Mouse (Mus musculus) intestine, embryonic 14.5 days (tissue): ENCODE data around the gene Glra3. TPM values are rescaled to one million over a fixed set of nuclear protein-coding genes. Genes with fewer than 3 reads are reported as not detected.

Experiments
- ATAC-seq: fragments of 200-750 bp; cut with Nextera tagmentation; replicated peaks from 2 replicates; pipeline ENCODE4 v1.8.0; 2017; ENCODE audit warnings: low read depth, moderate number of reproducible peaks, moderate TSS enrichment, moderate library complexity; ENCODE audit not compliant: low FRiP score, low TSS enrichment
- DNase-seq: peaks from one replicate; pipeline ENCODE4 v3.0.0-alpha.2; 2018; ENCODE audit warnings: low spot score
- H3K27ac ChIP-seq: fragments of 300-500 bp; sonication (generic); 2 replicates; pipeline ENCODE4 v1.5.1; 2014; ENCODE audit warnings: low read depth, mild to moderate bottlenecking, control low read depth
- H3K27me3 ChIP-seq: fragments of 300-500 bp; sonication (generic); replicated peaks from 2 replicates; pipeline ENCODE4 v1.6.1; 2014; ENCODE audit warnings: low read length, control low read depth; ENCODE audit not compliant: control insufficient read depth, insufficient read depth
- H3K36me3 ChIP-seq: fragments of 300-500 bp; sonication (generic); 2 replicates; pipeline ENCODE4 v1.6.1; 2014; ENCODE audit warnings: low read length, control low read depth; ENCODE audit not compliant: control insufficient read depth, insufficient read depth
- H3K4me1 ChIP-seq: fragments of 300-500 bp; sonication (generic); replicated peaks from 2 replicates; pipeline ENCODE4 v1.6.1; 2014; ENCODE audit warnings: low read length, control low read depth, mixed read lengths; ENCODE audit not compliant: control insufficient read depth, insufficient read depth
- H3K4me2 ChIP-seq: fragments of 300-500 bp; sonication (generic); 2 replicates; pipeline ENCODE4 v1.6.1; 2014; ENCODE audit warnings: low read length
- H3K4me3 ChIP-seq: fragments of 300-500 bp; sonication (generic); 2 replicates; pipeline ENCODE4 v1.5.1; 2014; ENCODE audit warnings: low read depth, low read length, control low read depth, mixed read lengths
- H3K9ac ChIP-seq: fragments of 300-500 bp; sonication (generic); 2 replicates; pipeline ENCODE4 v1.6.1; 2014; ENCODE audit warnings: mild to moderate bottlenecking, low read length
- H3K9me3 ChIP-seq: fragments of 300-500 bp; sonication (generic); 2 replicates; pipeline ENCODE4 v1.6.1; 2016; ENCODE audit warnings: low read length, control low read depth; ENCODE audit not compliant: control insufficient read depth
- WGBS: fragments of 180-500 bp; shearing (Covaris S2); extraction: QIAGEN DNeasy Blood & Tissue Kit; methylation state at CpG from one replicate; pipeline ENCODE4 v1.1.7; 2014; 5-methylcytosine and 5-hydroxymethylcytosine counted together
- polyA plus RNA-seq: library from polyadenylated mRNA; unstranded; fragments of >200 nt; fragmentation: Nextera tagmentation; extraction: Ambion mirVana; gene quantifications from 2 replicates; pipeline ENCODE4 v1.2.1, GENCODE M21; 2014

The Glra3 gene
- polyA plus RNA-seq, 1 experiment from 2014 or later, result not detected

GRCm38 (mm10) chr8:56083654-56084053, 143.4 kb downstream of the Glra3 start:
- Histone ChIP-seq H3K36me3 (no peaks in the 10 kb centered on the region), H3K4me2 (no peak overlapping the region), H3K4me1 (no peaks in the 10 kb centered on the region), H3K9me3 (no peaks in the 10 kb centered on the region), H3K9ac (no peak overlapping the region), H3K27me3 (no peaks in the 10 kb centered on the region), H3K27ac (no peak overlapping the region), H3K4me3 (no peak overlapping the region)
- DNase-seq (no peak), ATAC-seq (no peak)

- no peaks in the 10 kb centered on the region for H3K36me3 ChIP-seq
- H3K4me1 ChIP-seq, result no peaks in the 10 kb centered on the region
- no peak overlapping the region for H3K4me2 ChIP-seq
- H3K4me3 ChIP-seq, result no peak overlapping the region
- ATAC-seq (no peak), DNase-seq (no peak)
- no peak overlapping the region for H3K27ac ChIP-seq
- H3K9ac ChIP-seq, result no peak overlapping the region
- H3K9me3 ChIP-seq, result no peaks in the 10 kb centered on the region
- H3K27me3 ChIP-seq, result no peaks in the 10 kb centered on the region
These were observed 154.1 kb downstream of the Glra3 start for GRCm38 (mm10) chr8:56094385-56094784.

- H3K27me3 ChIP-seq, result no peaks in the 10 kb centered on the region
- no peaks in the 10 kb centered on the region for H3K36me3 ChIP-seq
- ATAC-seq (no peak), DNase-seq (no peak)
- 83% methylated on average over 6 of the region's 6 CpGs for WGBS
- no peak overlapping the region for H3K4me2 ChIP-seq
- H3K9ac ChIP-seq, result no peak overlapping the region
- no peaks in the 10 kb centered on the region for H3K9me3 ChIP-seq
- no peak overlapping the region for H3K27ac ChIP-seq
- H3K4me1 ChIP-seq, result no peaks in the 10 kb centered on the region
- H3K4me3 ChIP-seq, result no peak overlapping the region
These were observed 170.0 kb downstream of the Glra3 start for GRCm38 (mm10) chr8:56110296-56110695.

- Histone ChIP-seq H3K4me2 (no peak overlapping the region), H3K4me3 (no peak overlapping the region), H3K36me3 (no peaks in the 10 kb centered on the region), H3K9me3 (no peaks in the 10 kb centered on the region), H3K9ac (no peak overlapping the region), H3K27me3 (no peaks in the 10 kb centered on the region), H3K27ac (no peak overlapping the region), H3K4me1 (no peaks in the 10 kb centered on the region)
- DNase-seq, result no peak
- WGBS, result 87% methylated on average over 2 of the region's 2 CpGs
- ATAC-seq, result no peak
These were observed 189.1 kb downstream of the Glra3 start for GRCm38 (mm10) chr8:56129357-56129756.

GRCm38 (mm10) chr8:56150697-56151096, 210.4 kb downstream of the Glra3 start:
- no peaks in the 10 kb centered on the region for H3K36me3 ChIP-seq
- DNase-seq, result no peak
- no peak overlapping the region for H3K9ac ChIP-seq
- no peak for ATAC-seq
- no peak overlapping the region for H3K4me3 ChIP-seq
- WGBS, result 67% methylated on average over 1 of the region's 1 CpGs
- H3K4me2 ChIP-seq, result no peak overlapping the region
- H3K9me3 ChIP-seq, result no peaks in the 10 kb centered on the region
- no peak overlapping the region for H3K27ac ChIP-seq
- no peaks in the 10 kb centered on the region for H3K27me3 ChIP-seq
- no peaks in the 10 kb centered on the region for H3K4me1 ChIP-seq

GRCm38 (mm10) chr8:56151574-56151973, 211.3 kb downstream of the Glra3 start:
- Histone ChIP-seq H3K9me3 (no peaks in the 10 kb centered on the region), H3K4me2 (no peak overlapping the region), H3K36me3 (no peaks in the 10 kb centered on the region), H3K4me3 (no peak overlapping the region), H3K27me3 (no peaks in the 10 kb centered on the region), H3K4me1 (no peaks in the 10 kb centered on the region), H3K27ac (no peak overlapping the region), H3K9ac (no peak overlapping the region)
- ATAC-seq (no peak), DNase-seq (no peak)
- 86% methylated on average over 5 of the region's 5 CpGs for WGBS

- Histone ChIP-seq H3K27me3 (no peaks in the 10 kb centered on the region), H3K9me3 (no peaks in the 10 kb centered on the region), H3K9ac (no peak overlapping the region), H3K4me3 (no peak overlapping the region), H3K4me1 (no peaks in the 10 kb centered on the region), H3K36me3 (no peaks in the 10 kb centered on the region), H3K27ac (no peak overlapping the region), H3K4me2 (no peak overlapping the region)
- DNase-seq (no peak), ATAC-seq (no peak)
- WGBS, result 49% methylated on average over 2 of the region's 2 CpGs
These were observed 218.7 kb downstream of the Glra3 start for GRCm38 (mm10) chr8:56158966-56159365.

Other genes starting within 250 kb of the Glra3 start
- not detected in 2 replicates for gene Adam29, start 33.5 kb upstream of the Glra3 start, polyA plus RNA-seq